Mouse (Mus musculus): ENCODE data around the gene Txk. TPM values are rescaled to one million over a fixed set of nuclear protein-coding genes. Genes with fewer than 3 reads are reported as not detected.
A peak's percentile ranks its signal among the peaks of the same experiment; 100 is the strongest.

Gene Txk
- total RNA-seq, 1 experiment from 2014 or later = 22.3 TPM

DNA sequence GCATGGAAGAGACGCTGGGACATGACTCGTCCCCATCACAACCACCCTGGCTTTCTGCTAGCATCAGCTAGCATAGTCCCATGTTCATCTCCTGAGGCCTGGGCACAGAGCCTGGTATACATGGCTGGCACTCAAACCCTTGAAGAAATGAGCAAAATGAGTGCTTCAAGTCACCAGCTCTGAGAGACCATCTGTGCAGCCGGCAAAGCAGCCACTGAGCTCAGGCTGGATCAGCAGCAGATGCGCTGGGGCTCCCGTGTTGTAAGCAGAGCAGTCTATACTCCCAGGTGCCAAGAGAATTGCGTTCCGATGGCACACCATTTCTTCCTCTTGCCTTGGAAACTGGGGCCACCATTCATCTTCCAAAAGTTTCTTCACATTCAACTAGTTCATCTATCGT lies 3.4 kb upstream of the Txk start:
- ATAC-seq (ENCODE audit: extremely low read depth, insufficient number of reproducible peaks, low FRiP score, poor library complexity, severe bottlenecking) = no peak

DNA sequence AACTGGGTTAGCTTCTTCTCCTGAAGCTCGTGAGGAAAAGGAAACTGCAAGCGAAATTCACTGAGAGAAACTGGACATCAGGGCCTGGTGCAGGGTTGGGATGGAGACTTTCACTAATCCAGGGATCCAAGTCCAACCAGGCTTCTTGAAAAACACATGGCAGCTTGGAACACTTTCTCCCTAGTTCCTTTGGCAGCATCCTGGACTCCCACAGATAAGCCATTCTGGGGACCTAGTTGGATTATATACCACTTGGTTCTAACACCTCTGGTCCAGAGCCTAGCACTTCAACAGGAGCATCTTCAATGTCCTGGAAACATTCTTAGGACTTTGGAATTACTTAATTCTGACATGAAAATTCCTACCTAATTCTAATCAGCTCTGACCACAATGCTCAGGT lies 2.5 kb upstream of the Txk start:
- ATAC-seq (ENCODE audit: extremely low read depth, insufficient number of reproducible peaks, low FRiP score, poor library complexity, severe bottlenecking) = no peak

DNA sequence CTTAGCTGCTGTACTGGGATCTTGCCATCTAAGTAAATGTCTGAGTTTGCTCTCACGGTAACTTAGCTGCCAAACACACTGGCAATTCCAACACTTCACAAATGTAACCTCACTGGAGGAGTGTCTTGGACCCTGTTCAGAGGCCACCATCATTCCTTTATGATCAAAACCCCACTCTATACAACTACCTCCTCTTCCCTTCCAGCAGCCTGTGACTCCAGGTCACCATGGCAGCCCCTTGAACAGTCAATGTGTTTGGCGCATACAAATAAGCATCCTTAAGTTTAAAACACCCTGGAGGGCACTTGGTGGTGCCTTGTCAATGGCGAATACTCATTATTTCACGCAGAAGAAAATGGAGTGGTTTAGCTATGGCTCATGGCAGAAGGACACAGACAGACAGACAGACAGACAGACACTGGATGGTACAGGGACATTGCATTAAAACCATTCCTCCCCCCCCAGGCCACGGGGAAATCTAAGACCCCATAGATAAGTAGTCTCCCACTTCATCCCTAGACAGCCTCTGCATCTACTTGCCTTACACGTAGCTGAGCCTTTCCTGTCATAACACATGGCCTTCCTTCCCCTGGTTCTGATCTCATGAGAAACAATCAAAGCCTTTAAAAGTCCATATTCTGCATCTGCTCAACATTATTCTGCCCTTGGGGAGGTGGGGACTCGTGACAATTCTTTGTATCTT lies 1.4 kb downstream of the Txk start:
- no peak for ATAC-seq (ENCODE audit: extremely low read depth, insufficient number of reproducible peaks, low FRiP score, poor library complexity, severe bottlenecking)

DNA sequence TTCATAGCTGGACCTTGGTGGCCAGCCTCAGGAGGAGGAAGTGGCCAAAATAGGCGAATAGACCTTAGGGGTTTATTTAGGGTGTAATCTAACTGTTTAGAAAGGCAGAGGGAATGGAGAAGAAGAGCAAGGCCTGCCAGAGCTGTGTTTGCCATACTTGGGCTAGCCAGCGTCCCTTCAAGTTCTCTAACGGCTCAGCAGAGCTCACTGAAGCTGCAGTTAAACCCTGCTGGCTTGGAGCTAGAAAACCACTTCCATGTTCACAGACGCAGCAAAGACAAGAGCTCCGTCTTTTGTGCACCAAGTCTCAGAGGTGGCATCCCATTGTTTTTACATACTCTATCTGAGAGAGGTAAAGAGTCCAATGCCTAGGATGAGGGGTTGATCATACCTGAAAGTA lies 2.4 kb downstream of the Txk start:
- ATAC-seq (ENCODE audit: extremely low read depth, insufficient number of reproducible peaks, low FRiP score, poor library complexity, severe bottlenecking) = no peak

DNA sequence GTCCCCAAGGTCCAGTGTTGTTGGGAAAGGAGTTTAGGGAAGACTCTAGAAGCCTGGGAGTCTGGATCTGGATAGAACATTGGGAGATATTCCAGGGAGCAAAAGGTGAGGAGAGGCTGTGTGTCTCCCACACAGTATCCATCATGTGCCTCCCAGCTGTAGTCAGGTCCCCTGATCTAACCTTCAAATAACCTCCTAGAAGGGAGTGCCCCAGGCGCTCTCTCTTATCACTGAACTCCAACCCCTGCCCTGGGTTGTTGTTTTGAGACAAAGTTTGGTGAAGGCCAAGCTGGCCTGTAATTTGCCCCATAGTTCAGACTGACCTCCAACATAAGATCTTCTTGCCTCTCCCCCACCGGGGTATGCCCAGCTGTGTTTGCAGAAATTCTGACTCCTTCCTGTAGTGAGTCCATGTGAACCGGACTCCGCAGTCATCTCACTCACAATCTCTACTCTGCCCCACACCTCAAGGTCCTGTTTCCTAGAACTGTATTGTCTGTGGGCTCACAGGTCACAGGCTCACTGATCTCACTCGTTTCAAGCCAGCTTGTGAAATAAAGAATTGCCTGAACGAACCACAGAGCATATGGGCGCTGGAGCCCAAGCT lies 3.8 kb downstream of the Txk start:
- no peak for ATAC-seq (ENCODE audit: extremely low read depth, insufficient number of reproducible peaks, low FRiP score, poor library complexity, severe bottlenecking)

DNA sequence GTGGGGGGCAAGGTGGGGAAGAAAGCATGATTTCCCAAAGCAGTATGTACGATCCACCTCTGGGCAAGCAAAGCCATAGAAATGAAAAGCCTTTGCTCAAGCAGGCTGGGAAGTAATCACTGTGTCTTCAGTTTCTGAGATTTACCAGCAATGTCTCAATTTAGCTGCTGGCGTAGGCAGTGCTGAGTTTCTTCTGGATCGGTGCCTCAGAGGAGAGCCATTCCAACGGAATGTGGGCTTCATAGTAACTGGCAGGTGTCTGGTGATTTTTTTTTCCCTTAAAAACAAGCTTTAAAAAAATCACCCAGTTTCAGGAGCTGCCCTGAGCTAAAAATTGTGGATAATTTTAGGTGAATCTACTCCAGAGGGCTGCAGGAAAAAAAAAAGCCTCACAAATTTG lies 5.2 kb downstream of the Txk start:
- no peak for ATAC-seq (ENCODE audit: extremely low read depth, insufficient number of reproducible peaks, low FRiP score, poor library complexity, severe bottlenecking)

DNA sequence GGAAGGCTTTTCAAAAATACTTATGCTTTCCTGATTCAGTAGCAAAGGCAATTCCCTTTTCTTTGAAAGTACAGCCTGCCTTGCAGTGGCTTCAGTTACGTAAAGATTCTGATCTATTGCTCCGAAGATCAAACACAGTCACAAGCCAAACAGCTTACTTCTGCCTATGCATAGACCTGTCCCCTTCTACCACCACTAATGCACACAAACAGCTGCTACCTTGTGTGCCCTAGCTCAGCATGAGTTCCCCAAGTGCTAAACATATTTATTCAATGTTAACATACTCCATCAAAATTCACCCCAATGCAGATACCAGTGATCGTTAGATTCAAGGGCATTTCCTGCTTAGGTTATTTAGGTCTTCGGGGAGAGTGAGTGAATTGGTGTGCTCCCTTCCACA lies 6.1 kb downstream of the Txk start:
- ATAC-seq (ENCODE audit: extremely low read depth, insufficient number of reproducible peaks, low FRiP score, poor library complexity, severe bottlenecking) = no peak

DNA sequence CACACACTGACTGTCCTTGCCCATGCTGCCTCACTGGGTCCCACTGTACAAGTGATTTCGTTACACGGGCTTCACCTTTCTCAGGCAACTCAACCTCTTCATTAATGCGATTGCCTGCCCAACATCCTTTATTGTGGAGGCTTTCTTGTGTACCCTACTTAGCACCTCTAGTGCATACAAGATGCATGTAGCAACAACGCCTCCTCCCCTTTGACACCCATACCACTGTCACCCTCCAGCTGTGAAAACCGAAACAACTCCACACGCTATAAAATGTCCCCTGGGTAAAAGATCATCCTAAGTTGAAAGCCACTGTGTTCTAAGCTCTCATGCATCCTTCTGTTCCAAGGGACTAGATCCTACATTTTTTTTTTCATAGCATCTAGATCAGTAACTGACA lies 9.5 kb downstream of the Txk start:
- no peak for ATAC-seq (ENCODE audit: extremely low read depth, insufficient number of reproducible peaks, low FRiP score, poor library complexity, severe bottlenecking)

DNA sequence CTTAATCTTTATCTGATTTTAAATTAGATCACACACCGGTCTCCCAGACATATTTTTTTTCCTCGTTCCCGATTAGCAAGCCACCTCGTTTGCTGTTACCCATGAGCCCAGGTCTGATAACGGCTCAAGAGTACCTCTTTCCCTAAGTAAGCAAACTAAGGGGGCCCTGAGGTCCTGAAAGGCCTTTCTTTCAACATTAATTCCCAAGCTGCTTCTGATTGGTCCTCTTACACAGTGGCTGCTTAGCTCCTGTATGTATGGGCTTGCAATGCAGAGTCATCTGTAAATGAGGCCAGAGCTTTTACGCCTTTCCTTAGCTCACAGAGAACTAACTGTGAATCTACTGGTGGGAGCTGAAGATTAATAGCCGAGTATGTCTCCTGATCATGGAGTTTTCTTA lies 15.7 kb downstream of the Txk start:
- no peak for ATAC-seq (ENCODE audit: extremely low read depth, insufficient number of reproducible peaks, low FRiP score, poor library complexity, severe bottlenecking)

DNA sequence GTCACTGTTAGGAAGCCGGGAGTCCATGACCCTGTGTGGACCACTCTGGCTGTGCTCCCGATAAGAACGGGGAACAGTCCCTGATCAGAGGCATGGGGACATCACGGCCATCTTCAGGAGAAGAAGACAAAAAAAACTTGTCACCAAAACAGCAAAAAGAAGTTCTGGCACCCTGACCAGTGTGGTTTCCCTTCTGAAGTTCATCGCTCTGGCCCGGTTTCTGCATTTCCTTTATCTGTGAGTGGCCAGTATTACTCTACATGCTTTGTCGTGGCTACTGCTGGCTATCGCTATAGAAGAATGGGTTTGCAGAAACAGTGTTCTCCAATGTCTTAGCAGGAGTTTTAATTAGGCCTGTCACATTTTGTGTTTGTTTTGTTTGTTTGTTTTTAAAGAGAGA lies 16.1 kb downstream of the Txk start:
- ATAC-seq (ENCODE audit: extremely low read depth, insufficient number of reproducible peaks, low FRiP score, poor library complexity, severe bottlenecking) = no peak

DNA sequence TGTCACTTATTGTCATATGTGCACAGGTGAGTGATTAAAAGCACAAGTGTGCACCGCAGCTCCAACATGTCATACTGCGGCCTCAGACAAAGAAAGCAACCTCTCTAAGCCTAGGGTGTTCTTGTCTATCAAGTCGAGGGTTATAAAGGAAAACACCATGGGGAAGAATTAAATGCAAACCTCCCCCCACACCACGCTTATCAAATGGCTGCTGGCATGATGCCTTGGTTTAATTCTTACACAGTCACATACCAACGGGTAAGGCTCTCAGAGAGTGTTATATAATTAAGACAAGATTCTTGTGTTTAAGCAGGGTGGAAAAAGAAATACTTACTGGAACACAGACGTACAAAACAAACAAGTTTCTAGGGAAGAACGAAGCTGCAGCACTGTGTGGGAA lies 16.8 kb downstream of the Txk start:
- ATAC-seq (ENCODE audit: extremely low read depth, insufficient number of reproducible peaks, low FRiP score, poor library complexity, severe bottlenecking) = no peak

DNA sequence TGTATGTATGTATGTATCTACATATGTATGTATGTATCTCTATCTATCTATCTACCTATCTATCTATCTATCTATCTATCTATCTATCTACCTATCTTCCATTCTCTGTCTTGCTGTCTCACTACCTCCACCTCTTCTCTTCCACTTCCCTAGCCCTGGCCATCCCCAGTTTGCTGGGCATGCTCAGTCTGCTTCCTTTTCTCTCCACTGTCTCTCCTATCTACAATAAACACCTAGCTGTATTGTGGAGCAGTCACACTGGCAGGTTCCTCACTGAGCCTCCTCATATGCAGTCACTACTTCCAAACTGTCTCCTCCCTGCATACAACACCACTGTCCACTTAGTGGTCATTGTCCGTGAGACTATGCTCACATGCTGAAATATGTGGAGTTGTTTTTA lies 19.7 kb downstream of the Txk start:
- no peak for ATAC-seq (ENCODE audit: extremely low read depth, insufficient number of reproducible peaks, low FRiP score, poor library complexity, severe bottlenecking)

DNA sequence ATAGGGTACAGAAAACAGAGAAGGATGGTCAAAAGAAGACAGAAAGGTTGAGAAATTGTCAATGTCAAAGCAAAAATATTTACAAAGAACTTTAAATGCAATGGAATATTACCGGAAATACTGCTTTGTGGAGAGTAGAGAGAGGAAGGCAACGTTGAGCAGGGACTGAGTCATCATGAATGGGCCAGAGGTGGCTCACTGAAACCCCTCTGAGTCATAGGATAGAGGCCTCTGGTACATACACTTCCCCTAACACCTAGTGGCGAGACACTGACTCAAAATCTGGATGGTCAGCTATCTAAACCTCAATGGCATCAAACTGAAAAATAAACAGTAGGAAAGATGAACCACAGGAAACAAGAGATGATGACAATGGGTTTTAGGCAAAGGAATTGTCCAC lies 27.2 kb downstream of the Txk start:
- ATAC-seq (ENCODE audit: extremely low read depth, insufficient number of reproducible peaks, low FRiP score, poor library complexity, severe bottlenecking) = no peak

DNA sequence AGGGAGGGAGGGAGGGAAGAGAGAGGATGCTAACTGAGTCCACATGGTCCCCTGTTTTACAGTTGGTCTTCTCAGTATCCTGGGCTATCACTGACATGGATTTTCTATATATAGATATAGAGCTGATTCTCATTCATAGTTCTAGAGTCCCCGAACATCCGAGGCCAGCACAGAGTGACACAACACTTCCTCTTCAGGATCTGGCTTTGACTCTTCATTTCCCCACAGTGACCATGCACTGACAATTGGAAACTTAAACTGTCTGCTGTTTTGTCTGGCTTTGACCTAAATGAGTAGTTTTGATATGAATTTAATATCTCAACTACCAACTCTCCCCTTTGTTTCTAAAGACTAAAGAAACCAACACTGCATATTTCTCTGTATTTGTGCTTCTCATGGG lies 29.1 kb downstream of the Txk start:
- ATAC-seq (ENCODE audit: extremely low read depth, insufficient number of reproducible peaks, low FRiP score, poor library complexity, severe bottlenecking) = no peak

DNA sequence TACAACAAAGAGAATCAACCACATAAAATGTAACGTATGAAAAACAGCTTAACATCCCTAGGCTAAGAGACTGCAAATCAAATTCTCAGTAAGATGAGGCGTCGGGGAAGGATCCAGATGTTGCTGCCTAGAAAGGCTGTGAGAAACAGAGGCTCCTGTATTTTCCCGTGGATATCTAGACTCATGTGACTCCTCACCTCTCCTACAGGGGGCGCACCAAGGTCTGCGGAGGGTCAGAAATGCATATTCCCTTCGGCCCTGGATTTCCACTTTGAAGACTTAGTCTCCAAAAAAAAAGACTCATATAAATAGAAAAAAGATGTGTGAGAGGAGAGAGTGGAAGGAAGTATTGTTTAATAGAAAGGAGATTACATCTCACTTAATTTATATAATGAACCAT lies 32.0 kb downstream of the Txk start:
- ATAC-seq (ENCODE audit: extremely low read depth, insufficient number of reproducible peaks, low FRiP score, poor library complexity, severe bottlenecking) = no peak

DNA sequence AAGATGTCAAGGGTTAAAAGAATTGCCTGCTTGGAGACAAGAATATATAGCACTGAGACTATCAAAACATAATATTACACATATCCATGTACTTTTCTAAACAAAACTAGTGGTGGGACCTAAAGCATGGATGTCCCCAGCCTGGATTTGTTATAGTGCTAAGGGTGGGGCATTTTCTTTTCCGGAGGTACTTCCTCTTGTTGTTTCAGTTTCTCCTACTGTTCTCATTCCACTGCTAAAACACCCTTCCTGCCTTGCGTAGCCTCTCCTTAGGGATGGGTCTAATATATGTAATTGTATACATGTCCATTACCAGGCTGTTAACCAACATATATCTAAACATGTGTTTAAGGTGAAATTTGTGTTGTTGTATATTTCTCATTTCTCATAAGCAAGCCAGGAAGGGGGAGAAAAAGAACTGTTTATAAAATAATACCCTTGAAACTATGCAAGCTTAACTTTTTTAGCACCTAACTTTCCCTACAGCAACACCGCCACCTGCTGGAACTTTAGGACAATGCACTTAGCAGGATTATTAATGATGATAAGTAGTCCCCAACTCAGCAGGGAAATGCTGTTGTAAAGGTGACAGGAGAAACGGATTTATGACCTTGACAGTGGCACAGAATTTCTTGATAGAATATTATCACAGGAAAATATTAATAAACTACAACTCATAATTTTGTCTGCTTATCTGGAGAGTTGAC lies 41.9 kb downstream of the Txk start:
- ATAC-seq (ENCODE audit: extremely low read depth, insufficient number of reproducible peaks, low FRiP score, poor library complexity, severe bottlenecking) = peak; percentile 68

DNA sequence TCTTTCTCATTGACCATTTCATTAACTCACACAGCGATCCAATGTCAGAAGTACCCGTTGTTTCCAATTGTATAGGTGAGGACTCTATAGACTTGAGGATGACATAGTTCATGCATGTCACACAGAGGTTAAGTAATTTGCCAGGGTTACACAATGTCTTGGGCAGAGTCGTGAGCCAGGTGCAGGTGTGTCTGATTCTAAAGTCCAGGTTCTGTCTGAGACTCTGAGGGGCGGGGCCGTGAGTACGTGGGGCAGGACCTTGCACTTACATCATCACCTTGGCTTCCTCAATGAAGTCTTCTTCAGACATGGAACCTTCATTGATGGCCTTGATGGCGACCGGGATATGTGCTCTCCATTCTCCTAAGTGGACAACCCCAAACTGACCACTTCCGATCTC lies 42.6 kb downstream of the Txk start:
- ATAC-seq (ENCODE audit: extremely low read depth, insufficient number of reproducible peaks, low FRiP score, poor library complexity, severe bottlenecking) = no peak

DNA sequence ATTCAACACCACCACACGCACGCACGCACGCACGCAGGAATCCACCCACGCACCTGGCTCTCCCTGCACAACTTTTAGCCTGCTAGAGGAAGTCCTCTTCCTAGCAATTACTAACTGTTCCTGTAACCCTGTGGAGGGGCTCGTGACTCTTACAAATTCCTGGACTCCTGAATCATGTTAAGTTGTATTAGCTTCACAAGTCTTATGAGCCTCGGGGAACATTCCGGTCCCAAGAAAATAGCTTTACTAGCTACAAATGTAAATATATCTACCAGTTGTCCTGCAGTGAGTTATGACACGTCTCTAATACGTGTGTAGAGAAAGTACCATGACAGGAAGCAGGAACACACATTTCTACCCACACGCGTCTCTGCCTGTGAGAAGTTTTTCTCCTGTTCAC lies 43.1 kb downstream of the Txk start:
- ATAC-seq (ENCODE audit: extremely low read depth, insufficient number of reproducible peaks, low FRiP score, poor library complexity, severe bottlenecking) = no peak

DNA sequence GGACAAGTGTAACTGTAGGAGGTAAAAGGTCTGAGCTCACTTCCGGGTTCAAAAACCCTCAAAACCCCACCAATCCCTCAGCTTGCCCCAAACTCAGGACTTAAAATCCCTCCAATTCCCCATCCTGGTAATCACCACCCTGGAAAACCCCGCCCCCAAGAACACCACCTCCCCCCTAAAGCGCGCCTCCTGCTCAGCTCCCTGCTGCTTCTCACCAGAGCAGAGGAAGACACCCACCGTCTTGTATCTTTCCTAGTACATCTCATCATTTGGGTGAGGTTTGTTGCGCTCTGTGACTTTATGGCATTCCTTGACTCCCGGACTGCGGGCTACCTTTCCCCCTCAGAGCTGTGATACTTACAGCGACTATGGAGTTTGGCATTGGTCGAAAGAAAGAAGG lies 45.9 kb downstream of the Txk start:
- ATAC-seq (ENCODE audit: extremely low read depth, insufficient number of reproducible peaks, low FRiP score, poor library complexity, severe bottlenecking) = no peak

DNA sequence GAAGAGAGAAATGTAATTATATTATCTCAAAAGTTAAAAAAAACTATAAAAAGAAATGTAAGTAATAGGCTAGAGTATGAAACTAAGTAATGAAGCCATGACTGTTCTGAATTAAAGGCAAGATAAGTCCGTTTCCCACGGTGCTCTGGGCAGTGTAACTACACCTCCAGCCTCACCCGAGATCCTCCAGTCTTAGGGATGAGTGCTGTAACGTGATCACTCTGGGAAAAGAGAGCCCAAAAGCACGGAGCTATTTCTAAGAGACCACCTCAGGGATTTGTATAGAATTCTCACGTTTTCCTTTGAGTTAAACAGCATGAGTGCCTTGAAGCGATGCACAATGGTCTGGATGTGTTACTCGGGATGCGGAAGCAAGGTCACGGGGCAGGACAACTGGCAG lies 46.5 kb downstream of the Txk start:
- ATAC-seq (ENCODE audit: extremely low read depth, insufficient number of reproducible peaks, low FRiP score, poor library complexity, severe bottlenecking) = no peak

DNA sequence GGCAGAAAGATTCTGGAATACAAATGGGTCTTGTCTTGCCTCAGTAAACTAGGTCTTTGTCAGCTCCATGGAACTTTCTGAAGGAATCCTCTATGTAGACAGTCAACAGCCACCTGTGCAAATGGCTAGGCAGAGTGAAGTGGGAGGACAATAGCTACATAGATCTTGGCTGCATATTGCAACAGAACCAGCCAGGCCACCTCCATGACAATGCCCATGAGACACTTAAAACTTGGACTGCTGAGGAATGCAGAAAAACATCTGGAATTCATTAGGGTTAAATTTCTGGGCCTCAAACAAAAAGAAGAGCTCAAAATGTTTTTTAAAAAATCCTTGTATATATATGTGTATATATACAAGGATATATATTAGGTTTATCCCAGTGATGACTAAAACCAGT lies 50.4 kb downstream of the Txk start:
- no peak for ATAC-seq (ENCODE audit: extremely low read depth, insufficient number of reproducible peaks, low FRiP score, poor library complexity, severe bottlenecking)

Measured in neutrophil, adult 5-6 weeks (primary cell).